Mouse (Mus musculus) lung, adult 2 months (tissue): ENCODE data around the gene Ddx55.
A peak's percentile ranks its signal among the peaks of the same experiment; 100 is the strongest.

ENCODE experiments used
- CTCF ChIP-seq: fragments of 200-500 bp; IDR thresholded peaks from 2 replicates; pipeline ENCODE4 v1.5.1; 2011; ENCODE audit warnings: mild to moderate bottlenecking, low read length, control low read depth; ENCODE audit not compliant: insufficient read depth
- POLR2A ChIP-seq: fragments of 200-500 bp; IDR thresholded peaks from 2 replicates; pipeline ENCODE4 v1.6.1; 2011; ENCODE audit warnings: low read depth, mild to moderate bottlenecking, control low read depth, low read length, borderline replicate concordance; ENCODE audit errors: extremely low read depth

GRCm38 (mm10) chr5:124530655-124531582, 21.7 kb upstream of the Ddx55 start, which contains the start of gene Rilpl1:
- TF ChIP-seq POLR2A (0 out of 2 replicates have a peak, but pooled peaks have one; percentile 25), CTCF (no peak)
